Mouse (Mus musculus) embryonic facial prominence, embryonic 13.5 days (tissue): ENCODE measurements around the gene Mterf4. TPM values are rescaled to one million over a fixed set of nuclear protein-coding genes. Genes with fewer than 3 reads are reported as not detected.
"Not testable (repeated sequence)": the region's sequence is repeated elsewhere in the genome, so short reads cannot be mapped to it uniquely, and the experiment has no call there.

ENCODE experiments used
- ATAC-seq: fragments of 200-750 bp; cut with Nextera tagmentation; 2 replicates; pipeline ENCODE4 v1.8.0; 2017; ENCODE audit warnings: low read depth; ENCODE audit not compliant: insufficient number of reproducible peaks, insufficient read depth, low FRiP score, low TSS enrichment
- H3K27ac ChIP-seq: fragments of 300-500 bp; sonication (generic); 2 replicates; pipeline ENCODE4 v1.5.1; 2015; ENCODE audit warnings: moderate library complexity, mild to moderate bottlenecking, inconsistent platforms
- H3K27me3 ChIP-seq: fragments of 300-500 bp; sonication (generic); 2 replicates; pipeline ENCODE4 v1.6.1; 2015; ENCODE audit warnings: mild to moderate bottlenecking, inconsistent platforms
- H3K36me3 ChIP-seq: fragments of 300-500 bp; sonication (generic); 2 replicates; pipeline ENCODE4 v1.6.1; 2015; ENCODE audit warnings: mild to moderate bottlenecking, inconsistent platforms
- H3K4me1 ChIP-seq: fragments of 300-500 bp; sonication (generic); 2 replicates; pipeline ENCODE4 v1.6.1; 2015; ENCODE audit warnings: inconsistent platforms
- H3K4me2 ChIP-seq: fragments of 300-500 bp; sonication (generic); 2 replicates; pipeline ENCODE4 v1.6.1; 2015; ENCODE audit warnings: moderate library complexity, mild to moderate bottlenecking, inconsistent platforms
- H3K4me3 ChIP-seq: fragments of 300-500 bp; sonication (generic); 2 replicates; pipeline ENCODE4 v1.5.1; 2015; ENCODE audit warnings: mild to moderate bottlenecking, inconsistent platforms
- H3K9ac ChIP-seq: fragments of 300-500 bp; sonication (generic); 2 replicates; pipeline ENCODE4 v1.6.1; 2015; ENCODE audit warnings: mild to moderate bottlenecking, inconsistent platforms
- H3K9me3 ChIP-seq: fragments of 300-500 bp; sonication (generic); 2 replicates; pipeline ENCODE4 v1.6.1; 2016; ENCODE audit warnings: inconsistent platforms
- WGBS: fragments of 180-500 bp; shearing (Covaris S2); methylation state at CpG from one replicate; pipeline ENCODE4 v1.1.7; 2015; ENCODE audit warnings: mixed read lengths; 5-methylcytosine and 5-hydroxymethylcytosine counted together
- polyA plus RNA-seq: library from polyadenylated mRNA; unstranded; fragments of >200 nt; fragmentation: Nextera tagmentation; extraction: Ambion mirVana; gene quantifications from 2 replicates; pipeline ENCODE4 v1.2.1, GENCODE M21; 2015

The Mterf4 gene
- polyA plus RNA-seq, 1 experiment from 2014 or later, result 32.0 TPM

DNA sequence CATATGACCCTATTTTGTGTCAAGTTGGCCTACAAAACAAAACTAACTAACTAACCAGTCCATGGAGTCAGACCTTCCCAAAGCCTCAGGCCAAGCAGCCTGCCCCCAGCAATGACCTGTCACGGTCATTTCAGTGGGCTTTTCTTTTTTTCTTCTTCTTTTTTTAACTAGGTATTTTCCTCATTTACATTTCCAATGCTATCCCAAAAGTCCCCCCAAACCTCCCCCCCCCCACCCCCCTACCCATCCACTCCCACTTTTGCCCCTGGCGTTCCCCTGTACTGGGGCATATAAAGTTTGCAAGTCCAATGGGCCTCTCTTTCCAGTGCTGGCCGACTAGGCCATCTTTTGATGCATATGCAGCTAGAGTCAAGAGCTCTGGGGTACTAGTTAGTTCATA, 11.2 kb downstream of the Mterf4 start:
- not testable (repeated sequence) for H3K4me2 ChIP-seq, H3K4me1 ChIP-seq, H3K27me3 ChIP-seq, ATAC-seq, H3K9ac ChIP-seq, H3K27ac ChIP-seq, H3K4me3 ChIP-seq, H3K9me3 ChIP-seq
- H3K36me3 ChIP-seq, result peaks cover 54% of the 10 kb centered on the region
- WGBS, result 74% methylated on average over 3 of the region's 3 CpGs

DNA sequence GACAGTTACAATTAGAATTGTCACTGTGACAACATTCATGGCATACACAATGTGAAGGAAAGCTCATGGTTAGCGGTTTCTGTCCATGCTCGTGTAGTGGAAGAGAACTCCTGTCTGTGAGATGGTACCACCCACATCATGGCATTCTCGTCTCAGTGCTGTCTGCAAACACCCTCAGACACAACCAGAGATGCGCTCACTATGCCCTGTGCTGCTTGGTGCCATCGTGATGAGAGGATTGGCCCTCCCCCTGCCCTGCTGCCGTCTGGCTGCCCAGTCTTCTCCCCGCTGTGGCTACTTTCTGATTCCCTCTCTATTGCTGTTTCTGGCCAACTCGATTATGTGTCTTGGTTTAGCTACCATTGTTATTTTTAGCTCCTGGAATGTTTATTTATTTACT, 13.7 kb downstream of the Mterf4 start:
- 76% methylated on average over 8 of the region's 8 CpGs for WGBS
- Histone ChIP-seq H3K4me2 (no peak overlapping the region), H3K4me1 (no peaks in the 10 kb centered on the region), H3K27me3 (no peaks in the 10 kb centered on the region), H3K27ac (no peak overlapping the region), H3K9me3 (no peaks in the 10 kb centered on the region), H3K9ac (no peak overlapping the region), H3K4me3 (no peak overlapping the region), H3K36me3 (peaks cover 34% of the 10 kb centered on the region)
- no peak for ATAC-seq

DNA sequence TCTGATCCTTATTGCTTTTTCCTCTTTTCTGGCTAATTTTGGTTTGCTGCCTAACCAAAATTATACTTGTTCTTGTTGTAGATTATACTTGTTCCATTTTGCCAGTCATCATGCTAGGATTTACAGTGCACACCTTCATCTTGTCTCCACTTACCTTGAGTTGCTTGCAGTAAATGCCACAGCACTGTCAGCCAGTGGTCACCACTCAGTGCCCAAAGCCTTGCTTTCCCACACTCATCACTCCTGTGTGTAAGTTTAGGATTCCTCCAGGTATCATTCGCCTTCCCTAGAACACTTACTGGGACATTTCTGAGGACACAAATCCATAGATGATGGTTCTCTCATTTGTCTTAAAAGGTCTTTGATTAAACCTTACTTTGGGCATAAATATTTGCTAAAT, 14.1 kb downstream of the Mterf4 start:
- no peaks in the 10 kb centered on the region for H3K27me3 ChIP-seq
- H3K9ac ChIP-seq, result no peak overlapping the region
- no peaks in the 10 kb centered on the region for H3K9me3 ChIP-seq
- no peak overlapping the region for H3K4me2 ChIP-seq
- no peaks in the 10 kb centered on the region for H3K4me1 ChIP-seq
- H3K27ac ChIP-seq, result no peak overlapping the region
- ATAC-seq, result no peak
- no peak overlapping the region for H3K4me3 ChIP-seq
- WGBS, result 92% methylated on average over 1 of the region's 1 CpGs
- peaks cover 34% of the 10 kb centered on the region for H3K36me3 ChIP-seq

DNA sequence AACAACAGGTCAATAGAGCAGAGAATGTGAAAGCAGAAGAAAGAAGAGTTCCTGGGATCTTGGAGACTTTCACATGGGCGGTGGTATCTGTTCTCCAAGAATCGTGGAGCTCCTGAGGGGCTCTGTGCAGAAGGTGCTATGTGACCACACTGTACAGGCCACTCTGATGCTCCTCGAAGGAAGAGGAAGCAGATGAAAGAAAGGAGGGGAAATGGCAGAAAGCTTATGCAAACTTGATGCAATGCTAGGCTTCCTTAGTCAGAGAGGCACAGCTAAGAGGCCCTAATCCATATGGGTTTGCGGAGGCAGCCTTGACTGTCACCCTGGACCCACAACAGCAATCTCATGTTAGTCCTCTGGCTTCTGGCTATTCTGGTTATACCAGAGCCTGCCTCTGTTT, 14.8 kb downstream of the Mterf4 start:
- Histone ChIP-seq H3K4me1 (no peaks in the 10 kb centered on the region), H3K27ac (no peak overlapping the region), H3K9ac (no peak overlapping the region), H3K9me3 (no peaks in the 10 kb centered on the region), H3K4me2 (no peak overlapping the region), H3K4me3 (no peak overlapping the region), H3K36me3 (peaks cover 32% of the 10 kb centered on the region), H3K27me3 (no peaks in the 10 kb centered on the region)
- no peak for ATAC-seq
- 86% methylated on average over 4 of the region's 4 CpGs for WGBS

DNA sequence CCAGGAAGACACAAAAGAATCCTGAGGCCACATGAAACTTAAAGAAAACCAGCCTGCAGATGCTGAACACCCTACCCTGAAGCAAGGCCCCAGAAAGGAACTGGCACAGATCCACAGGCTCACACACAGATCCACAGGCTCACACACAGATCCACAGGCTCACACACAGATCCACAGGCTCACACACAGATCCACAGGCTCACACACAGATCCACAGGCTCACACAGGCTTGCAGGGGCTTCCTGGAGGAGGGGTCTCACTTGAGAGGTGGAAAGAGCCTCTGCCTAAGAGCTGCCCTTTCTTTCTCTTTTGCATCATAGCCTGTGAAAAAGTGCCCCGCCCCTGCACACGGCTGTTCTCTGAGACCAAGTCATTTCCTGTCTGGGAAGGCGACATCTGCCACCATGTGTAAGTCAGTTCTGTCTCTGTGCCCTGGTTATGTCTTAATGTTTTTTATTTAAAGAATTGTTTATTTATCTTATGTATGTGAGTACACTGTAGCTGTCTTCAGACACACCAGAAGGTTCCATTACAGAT, 16.0 kb downstream of the Mterf4 start:
- Histone ChIP-seq H3K9me3 (no peaks in the 10 kb centered on the region), H3K27ac (no peak overlapping the region), H3K36me3 (peaks cover 35% of the 10 kb centered on the region), H3K9ac (no peak overlapping the region), H3K4me3 (no peak overlapping the region), H3K4me1 (no peaks in the 10 kb centered on the region), H3K27me3 (no peaks in the 10 kb centered on the region), H3K4me2 (no peak overlapping the region)
- 51% methylated on average over 3 of the region's 3 CpGs for WGBS
- no peak for ATAC-seq

DNA sequence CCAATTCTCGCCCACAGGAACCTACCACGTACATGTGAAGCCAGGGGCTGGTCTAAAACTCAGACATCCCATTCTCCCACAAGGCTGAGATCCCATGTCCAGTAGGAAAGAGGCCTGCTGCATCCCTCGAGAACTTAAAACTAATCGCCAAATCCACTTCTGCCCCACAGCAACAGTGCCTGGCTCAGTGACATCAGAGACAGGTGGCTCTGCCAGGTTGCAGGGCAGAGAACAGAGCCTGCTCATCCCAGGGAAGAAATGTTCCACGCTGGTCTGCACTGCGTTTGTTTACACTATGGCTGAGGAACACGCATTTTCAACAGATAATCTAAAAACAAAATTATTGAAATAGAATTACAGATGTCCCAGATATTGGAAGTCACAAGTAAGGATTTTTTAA, 28.7 kb downstream of the Mterf4 start:
- Histone ChIP-seq H3K36me3 (peaks cover 22% of the 10 kb centered on the region), H3K27me3 (no peaks in the 10 kb centered on the region), H3K4me1 (no peaks in the 10 kb centered on the region), H3K9me3 (no peaks in the 10 kb centered on the region), H3K27ac (no peak overlapping the region), H3K4me2 (no peak overlapping the region), H3K4me3 (no peak overlapping the region), H3K9ac (no peak overlapping the region)
- ATAC-seq, result no peak
- 77% methylated on average over 7 of the region's 7 CpGs for WGBS

- Histone ChIP-seq H3K4me1 (no peaks in the 10 kb centered on the region), H3K4me3 (no peak overlapping the region), H3K9ac (no peak overlapping the region), H3K4me2 (no peak overlapping the region), H3K27ac (no peak overlapping the region), H3K27me3 (no peaks in the 10 kb centered on the region), H3K9me3 (no peaks in the 10 kb centered on the region), H3K36me3 (peaks cover 22% of the 10 kb centered on the region)
- WGBS, result 79% methylated on average over 6 of the region's 6 CpGs
- no peak for ATAC-seq
Observed at GRCm38 (mm10) chr1:93275561-93275960, 30.2 kb downstream of the Mterf4 start.

- WGBS, result 2% methylated on average over 16 of the region's 16 CpGs
Observed at GRCm38 (mm10) chr1:93272409-93272821, 33.3 kb downstream of the Mterf4 start.

DNA sequence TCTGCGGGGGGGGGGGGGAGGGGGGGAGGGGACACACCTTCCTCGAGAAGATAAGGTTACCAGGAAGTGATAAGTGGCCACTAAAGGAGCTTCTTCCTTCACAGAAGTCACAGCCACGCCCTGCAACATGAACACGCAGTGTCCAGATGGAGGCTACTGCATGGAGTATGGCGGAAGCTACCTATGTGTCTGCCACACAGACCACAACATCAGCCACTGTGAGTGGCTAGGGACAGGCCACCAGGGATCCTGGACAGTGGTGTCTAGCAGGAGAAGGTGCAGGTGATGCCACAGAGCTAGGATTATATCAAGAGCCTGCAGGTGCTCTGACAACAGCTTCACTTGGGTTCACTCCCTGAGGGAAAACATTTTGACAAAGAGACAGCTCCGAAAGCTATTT, 34.0 kb downstream of the Mterf4 start:
- Histone ChIP-seq H3K4me3 (no peak overlapping the region), H3K27me3 (no peaks in the 10 kb centered on the region), H3K4me2 (no peak overlapping the region), H3K9ac (no peak overlapping the region), H3K9me3 (no peaks in the 10 kb centered on the region), H3K4me1 (peaks cover 4% of the 10 kb centered on the region; the same call in 1 of the 2 replicates), H3K36me3 (peaks cover 22% of the 10 kb centered on the region), H3K27ac (no peak overlapping the region)
- WGBS, result 67% methylated on average over 6 of the region's 6 CpGs
- no peak for ATAC-seq

More at GRCm38 (mm10) chr1:93272409-93272821, 33.3 kb downstream of the Mterf4 start:
- H3K27ac ChIP-seq, result no peak overlapping the region
- no peak for ATAC-seq
- peaks cover 22% of the 10 kb centered on the region for H3K36me3 ChIP-seq
- no peaks in the 10 kb centered on the region for H3K27me3 ChIP-seq
- H3K4me2 ChIP-seq, result no peak overlapping the region
- no peak overlapping the region for H3K4me3 ChIP-seq
- H3K9ac ChIP-seq, result no peak overlapping the region
- peaks cover under 1% of the 10 kb centered on the region; the same call in 1 of the 2 replicates for H3K4me1 ChIP-seq
- H3K9me3 ChIP-seq, result no peaks in the 10 kb centered on the region

DNA sequence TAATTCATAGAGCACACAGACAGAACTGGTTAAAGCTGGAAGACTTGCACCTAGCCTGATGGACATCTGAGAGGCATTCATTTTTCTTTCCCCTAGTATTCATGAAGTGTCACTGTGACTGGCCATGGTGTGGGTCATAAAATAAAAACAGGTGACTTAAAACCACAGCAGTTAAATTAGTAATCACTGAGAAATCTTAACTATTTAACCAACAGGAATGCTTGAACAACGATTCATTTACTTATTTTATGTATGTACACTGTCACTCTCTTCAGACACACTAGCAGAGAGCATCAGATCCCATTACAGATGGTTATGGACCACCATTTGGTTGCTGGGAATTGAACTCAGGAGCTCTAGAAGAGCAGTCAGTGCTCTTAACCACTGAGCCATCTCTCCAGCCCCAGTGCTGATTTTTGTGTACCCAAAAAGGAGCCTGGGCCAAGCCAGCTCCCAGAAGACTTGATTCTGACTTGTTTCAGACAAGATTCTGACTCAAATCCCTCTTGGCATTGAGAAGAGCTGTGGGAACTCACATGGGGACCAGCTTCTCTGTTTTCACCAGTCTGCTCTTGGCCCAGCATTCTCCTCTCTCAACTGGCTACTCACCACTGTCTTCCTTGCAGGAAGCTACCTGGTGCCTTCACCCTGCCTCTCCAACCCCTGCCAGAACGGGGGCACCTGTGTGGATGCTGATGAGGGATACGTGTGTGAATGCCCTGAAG, 35.0 kb downstream of the Mterf4 start:
- no peak overlapping the region for H3K4me3 ChIP-seq
- H3K4me2 ChIP-seq, result no peak overlapping the region
- peaks cover 4% of the 10 kb centered on the region; the same call in 1 of the 2 replicates for H3K4me1 ChIP-seq
- WGBS, result 63% methylated on average over 3 of the region's 3 CpGs
- H3K27ac ChIP-seq, result no peak overlapping the region
- no peak overlapping the region for H3K9ac ChIP-seq
- H3K27me3 ChIP-seq, result no peaks in the 10 kb centered on the region
- no peak for ATAC-seq
- peaks cover 19% of the 10 kb centered on the region for H3K36me3 ChIP-seq
- H3K9me3 ChIP-seq, result no peaks in the 10 kb centered on the region

DNA sequence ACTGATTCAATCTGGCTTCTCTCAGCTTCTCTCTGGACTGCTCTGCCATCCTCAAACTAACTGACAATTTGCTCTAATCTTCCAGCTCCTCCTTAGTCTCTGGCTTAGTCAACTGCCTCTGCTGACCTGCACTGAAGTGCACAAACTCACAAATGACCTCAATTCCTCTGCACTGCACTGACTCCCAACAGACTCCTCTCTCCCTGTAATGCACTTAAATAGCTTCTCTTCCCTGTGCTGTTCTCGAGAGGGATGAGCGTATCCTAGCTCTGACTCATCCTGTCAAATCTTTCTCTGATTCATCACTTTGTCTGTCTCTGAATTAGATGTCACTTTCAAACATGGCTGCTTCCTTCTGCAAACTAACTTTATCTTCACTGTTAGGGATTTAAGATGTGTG, 37.5 kb downstream of the Mterf4 start:
- no peak for ATAC-seq
- peaks cover 4% of the 10 kb centered on the region; the same call in 1 of the 2 replicates for H3K4me1 ChIP-seq
- WGBS, result 87% methylated on average over 2 of the region's 2 CpGs
- no peaks in the 10 kb centered on the region for H3K27me3 ChIP-seq
- no peaks in the 10 kb centered on the region for H3K36me3 ChIP-seq
- no peaks in the 10 kb centered on the region for H3K9me3 ChIP-seq
- no peak overlapping the region for H3K9ac ChIP-seq
- no peak overlapping the region for H3K27ac ChIP-seq
- no peak overlapping the region for H3K4me2 ChIP-seq
- H3K4me3 ChIP-seq, result no peak overlapping the region

- Histone ChIP-seq H3K4me1 (peaks cover 4% of the 10 kb centered on the region; the same call in 1 of the 2 replicates), H3K4me3 (no peak overlapping the region), H3K9me3 (no peaks in the 10 kb centered on the region), H3K27ac (no peak overlapping the region), H3K9ac (no peak overlapping the region), H3K36me3 (no peaks in the 10 kb centered on the region), H3K27me3 (no peaks in the 10 kb centered on the region), H3K4me2 (no peak overlapping the region)
- WGBS, result 38% methylated on average over 3 of the region's 3 CpGs
- no peak for ATAC-seq
Observed at GRCm38 (mm10) chr1:93267207-93267606, 38.5 kb downstream of the Mterf4 start.
